Mouse (Mus musculus) T-helper 2 cell (primary cell): ENCODE data around the gene Ttc3.

Experiments
- in situ Hi-C: fragments of 300-600 bp; cut with MboI, MseI; formaldehyde crosslinking; loops from one replicate; pipeline ENCODE4 v1.15.1; 2025; ENCODE audit warnings: high pct_unique_total_duplicates

Gene Ttc3

GRCm38 (mm10) chr16:94358091-94358490 is 12.3 kb upstream of the Ttc3 start:
- in situ Hi-C loops, result no loop called here

GRCm38 (mm10) chr16:94360578-94361350 is 9.7 kb upstream of the Ttc3 start:
- in situ Hi-C loops, result no loop called here

GRCm38 (mm10) chr16:94362174-94362873 is 8.1 kb upstream of the Ttc3 start:
- in situ Hi-C loops, result no loop called here

- in situ Hi-C loops, result no loop called here
These were observed 6.6 kb upstream of the Ttc3 start for GRCm38 (mm10) chr16:94363814-94364213.

GRCm38 (mm10) chr16:94365435-94365834 is 5.0 kb upstream of the Ttc3 start:
- in situ Hi-C loops, result no loop called here

GRCm38 (mm10) chr16:94369596-94370172 is 734 bp upstream of the Ttc3 start:
- in situ Hi-C loops, result no loop called here

GRCm38 (mm10) chr16:94370915-94371300 is 490 bp downstream of the Ttc3 start:
- in situ Hi-C loops, result no loop called here

- in situ Hi-C loops, result no loop called here
These were observed 998 bp downstream of the Ttc3 start, which contains the start of gene Pigp for GRCm38 (mm10) chr16:94371301-94371931. Gene Pigp (minus strand): TSS chr16:94371842.

- in situ Hi-C loops, result no loop called here
These were observed 9.0 kb downstream of the Ttc3 start for GRCm38 (mm10) chr16:94379386-94379785.

GRCm38 (mm10) chr16:94383277-94383676 is 12.9 kb downstream of the Ttc3 start:
- in situ Hi-C loops, result no loop called here

- in situ Hi-C loops, result no loop called here
These were observed 17.3 kb downstream of the Ttc3 start for GRCm38 (mm10) chr16:94387690-94388089.

GRCm38 (mm10) chr16:94392299-94392698 is 21.9 kb downstream of the Ttc3 start:
- in situ Hi-C loops, result no loop called here

- in situ Hi-C loops, result no loop called here
These were observed 24.6 kb downstream of the Ttc3 start for GRCm38 (mm10) chr16:94395051-94395450.

GRCm38 (mm10) chr16:94396641-94397040 is 26.2 kb downstream of the Ttc3 start:
- in situ Hi-C loops, result no loop called here

- in situ Hi-C loops, result no loop called here
These were observed 28.7 kb downstream of the Ttc3 start for GRCm38 (mm10) chr16:94399141-94399540.

- in situ Hi-C loops, result no loop called here
These were observed 31.2 kb downstream of the Ttc3 start for GRCm38 (mm10) chr16:94401636-94402035.

- in situ Hi-C loops, result no loop called here
These were observed 31.8 kb downstream of the Ttc3 start for GRCm38 (mm10) chr16:94402185-94402584.

- in situ Hi-C loops, result no loop called here
These were observed 40.9 kb downstream of the Ttc3 start for GRCm38 (mm10) chr16:94411287-94411686.

- in situ Hi-C loops, result no loop called here
These were observed 41.8 kb downstream of the Ttc3 start for GRCm38 (mm10) chr16:94412198-94412597.

GRCm38 (mm10) chr16:94412760-94413159 is 42.3 kb downstream of the Ttc3 start:
- in situ Hi-C loops, result no loop called here

GRCm38 (mm10) chr16:94414151-94414550 is 43.7 kb downstream of the Ttc3 start:
- in situ Hi-C loops, result no loop called here

- in situ Hi-C loops, result no loop called here
These were observed 50.1 kb downstream of the Ttc3 start for GRCm38 (mm10) chr16:94420498-94420897.
